Mouse (Mus musculus): ENCODE data around the gene Lrrn2. TPM values are rescaled to one million over a fixed set of nuclear protein-coding genes. Genes with fewer than 3 reads are reported as not detected.

Gene Lrrn2
- polyA plus RNA-seq, 1 experiment: not detected

DNA sequence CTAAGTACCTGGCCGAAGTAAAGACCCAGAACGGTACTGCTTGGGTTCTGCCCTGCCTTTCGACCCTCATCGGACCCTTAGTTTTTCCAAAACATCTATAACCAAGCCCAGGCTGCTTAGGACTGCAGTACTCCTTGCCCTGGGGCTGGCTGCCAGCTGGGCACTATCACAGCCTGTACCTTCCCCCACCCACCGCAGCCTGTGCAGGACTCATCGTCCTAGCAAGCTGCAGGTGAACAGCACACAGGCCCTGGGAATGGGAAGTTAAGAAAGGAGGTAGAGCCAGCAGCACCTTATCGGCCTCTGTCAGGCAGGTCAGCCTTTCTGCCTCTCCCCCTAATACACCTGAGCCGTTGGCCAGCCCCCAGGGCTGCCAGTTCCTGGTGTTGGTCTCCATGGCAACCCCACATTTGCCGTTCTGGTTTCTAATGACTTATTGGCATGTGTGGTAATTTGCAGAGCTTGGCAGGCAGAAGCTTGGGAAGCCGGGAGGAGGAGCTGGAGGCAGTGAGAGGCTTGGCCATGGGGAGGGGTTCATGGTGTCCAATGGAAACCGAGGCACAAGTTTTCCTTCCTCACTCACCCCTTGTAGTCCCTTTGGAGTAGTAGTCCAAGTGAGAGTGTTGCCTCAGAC is 10.2 kb downstream of the Lrrn2 start:
- Histone ChIP-seq H3K4me3 (replicated peaks; ENCODE audit: control insufficient read depth, low read depth, low read length) (no peak overlapping the region), H3K27ac (ENCODE audit: control insufficient read depth, insufficient read depth, low read depth, low read length, poor library complexity) (no peak overlapping the region), H3K4me1 (ENCODE audit: control insufficient read depth, insufficient read depth, low read length) (no peaks in the 10 kb centered on the region)
- WGBS: 64% methylated on average over 11 of the region's 11 CpGs
- TF ChIP-seq POLR2A (IDR thresholded peaks at IDR 0.05; ENCODE audit: borderline replicate concordance, control insufficient read depth, low read depth, low read length) (no peak), CTCF (IDR thresholded peaks at IDR 0.05; ENCODE audit: control insufficient read depth, insufficient read depth, low read length) (no peak)

DNA sequence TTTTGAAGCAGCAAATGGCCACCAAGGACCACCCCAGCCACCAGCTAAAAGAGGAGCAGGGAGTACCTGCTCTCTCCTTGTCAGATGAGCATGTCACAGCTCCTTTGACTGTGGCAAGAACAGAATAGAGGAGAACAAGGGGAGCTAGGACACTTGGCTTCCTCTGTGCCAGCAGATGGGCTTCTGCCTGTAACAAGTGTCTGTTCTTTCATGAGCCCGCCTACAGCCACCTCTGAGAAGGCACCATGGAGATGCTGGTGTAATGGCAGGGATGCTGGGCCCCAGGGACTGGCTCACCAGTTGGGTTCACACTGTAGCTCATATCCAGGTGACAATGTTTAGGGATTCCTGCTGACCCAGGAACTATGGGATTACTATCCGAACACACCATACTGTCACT is 12.0 kb downstream of the Lrrn2 start:
- H3K27ac ChIP-seq (ENCODE audit: control insufficient read depth, insufficient read depth, low read depth, low read length, poor library complexity): no peak overlapping the region
- TF ChIP-seq POLR2A (IDR thresholded peaks at IDR 0.05; ENCODE audit: borderline replicate concordance, control insufficient read depth, low read depth, low read length) (no peak), CTCF (IDR thresholded peaks at IDR 0.05; ENCODE audit: control insufficient read depth, insufficient read depth, low read length) (no peak)
- H3K4me1 ChIP-seq (ENCODE audit: control insufficient read depth, insufficient read depth, low read length): no peaks in the 10 kb centered on the region
- 37% methylated on average over 2 of the region's 2 CpGs for WGBS
- H3K4me3 ChIP-seq (replicated peaks; ENCODE audit: control insufficient read depth, low read depth, low read length): no peak overlapping the region

DNA sequence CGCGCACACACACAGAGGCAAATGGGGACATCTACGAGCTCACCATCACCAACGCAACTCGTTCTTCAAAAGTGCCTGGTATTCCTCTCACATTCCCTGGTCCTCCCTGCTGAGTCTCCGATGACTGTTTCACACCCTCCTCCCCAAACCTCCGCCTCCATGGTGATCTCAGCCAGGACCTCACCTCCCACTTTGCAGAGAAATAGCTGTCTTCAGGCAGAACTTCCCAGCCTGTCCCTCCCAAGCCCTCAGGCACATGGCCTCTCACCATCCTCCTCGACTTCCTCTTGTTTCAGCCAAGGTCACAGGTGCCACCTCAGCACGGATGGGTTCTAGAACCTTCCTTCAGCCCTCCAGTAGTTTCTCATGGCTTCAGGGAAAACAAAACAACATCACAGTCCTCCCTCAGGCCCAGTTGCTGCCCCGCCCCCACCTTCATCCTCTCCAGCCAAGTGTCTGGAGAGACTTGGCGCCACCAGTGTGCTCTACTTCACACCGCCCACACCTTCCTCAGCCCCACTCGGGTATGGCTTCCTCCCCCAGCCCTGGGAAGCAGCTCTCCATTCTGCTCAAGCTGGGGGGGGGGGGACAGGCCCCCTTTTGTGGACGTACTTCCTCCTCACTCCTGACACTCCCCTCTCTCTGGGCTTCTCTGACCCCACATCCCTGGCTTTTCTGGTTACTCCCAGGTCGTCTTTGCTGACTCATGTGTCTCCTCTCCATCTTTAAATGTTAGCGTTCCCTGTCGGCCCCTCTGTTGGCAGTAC is 13.4 kb downstream of the Lrrn2 start:
- no peak overlapping the region for H3K4me3 ChIP-seq (replicated peaks; ENCODE audit: control insufficient read depth, low read depth, low read length)
- H3K27ac ChIP-seq (ENCODE audit: control insufficient read depth, insufficient read depth, low read depth, low read length, poor library complexity): no peak overlapping the region
- 48% methylated on average over 17 of the region's 17 CpGs for WGBS
- H3K4me1 ChIP-seq (ENCODE audit: control insufficient read depth, insufficient read depth, low read length): no peaks in the 10 kb centered on the region
- TF ChIP-seq POLR2A (IDR thresholded peaks at IDR 0.05; ENCODE audit: borderline replicate concordance, control insufficient read depth, low read depth, low read length) (no peak), CTCF (IDR thresholded peaks at IDR 0.05; ENCODE audit: control insufficient read depth, insufficient read depth, low read length) (no peak)

DNA sequence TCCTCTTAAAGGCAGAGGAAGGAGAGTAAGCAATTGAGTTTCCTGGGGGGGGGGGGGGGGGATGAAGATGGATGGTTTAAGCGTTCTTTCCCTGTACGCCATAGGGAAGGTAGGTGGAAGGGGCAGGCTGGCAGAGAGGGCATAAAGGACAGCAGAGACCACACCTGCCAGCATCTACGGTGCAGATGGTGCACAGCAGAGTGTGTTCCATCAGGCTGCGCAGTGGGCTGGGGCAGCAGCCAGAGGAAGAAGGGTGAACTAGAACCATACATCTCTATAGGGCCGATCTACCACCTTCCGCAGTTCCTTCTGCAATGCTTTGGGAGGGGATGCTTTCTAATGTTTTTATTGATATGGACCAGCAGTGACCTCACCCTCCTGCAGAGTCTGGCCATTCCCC is 19.0 kb downstream of the Lrrn2 start:
- WGBS: 81% methylated on average over 6 of the region's 6 CpGs
- H3K27ac ChIP-seq (ENCODE audit: control insufficient read depth, insufficient read depth, low read depth, low read length, poor library complexity): no peak overlapping the region
- no peak overlapping the region for H3K4me3 ChIP-seq (replicated peaks; ENCODE audit: control insufficient read depth, low read depth, low read length)
- no peaks in the 10 kb centered on the region for H3K4me1 ChIP-seq (ENCODE audit: control insufficient read depth, insufficient read depth, low read length)
- TF ChIP-seq CTCF (IDR thresholded peaks at IDR 0.05; ENCODE audit: control insufficient read depth, insufficient read depth, low read length): no peak
- TF ChIP-seq POLR2A (IDR thresholded peaks at IDR 0.05; ENCODE audit: borderline replicate concordance, control insufficient read depth, low read depth, low read length): no peak

DNA sequence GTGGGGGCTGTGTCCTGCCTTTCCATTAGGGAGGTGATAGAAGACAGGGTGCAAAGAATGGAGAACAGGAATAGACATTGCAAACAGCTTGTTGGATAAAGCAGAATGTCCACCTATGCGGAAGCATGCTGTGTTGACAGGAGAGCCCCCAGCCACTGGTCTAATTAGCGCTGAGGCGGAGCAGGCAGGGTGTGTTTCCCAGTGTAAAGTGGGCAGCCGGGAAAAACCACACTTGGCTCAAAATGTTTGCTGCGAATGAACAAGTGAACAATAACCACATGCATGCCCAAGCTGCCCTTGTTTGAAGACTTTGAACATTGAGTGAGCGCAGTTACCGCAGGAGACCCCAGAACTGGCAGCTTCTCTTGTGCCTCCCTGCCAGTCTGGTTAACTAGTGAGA is 19.6 kb downstream of the Lrrn2 start:
- no peaks in the 10 kb centered on the region for H3K4me1 ChIP-seq (ENCODE audit: control insufficient read depth, insufficient read depth, low read length)
- H3K4me3 ChIP-seq (replicated peaks; ENCODE audit: control insufficient read depth, low read depth, low read length): no peak overlapping the region
- TF ChIP-seq POLR2A (IDR thresholded peaks at IDR 0.05; ENCODE audit: borderline replicate concordance, control insufficient read depth, low read depth, low read length) (no peak), CTCF (IDR thresholded peaks at IDR 0.05; ENCODE audit: control insufficient read depth, insufficient read depth, low read length) (no peak)
- WGBS: 82% methylated on average over 7 of the region's 7 CpGs
- H3K27ac ChIP-seq (ENCODE audit: control insufficient read depth, insufficient read depth, low read depth, low read length, poor library complexity): no peak overlapping the region

DNA sequence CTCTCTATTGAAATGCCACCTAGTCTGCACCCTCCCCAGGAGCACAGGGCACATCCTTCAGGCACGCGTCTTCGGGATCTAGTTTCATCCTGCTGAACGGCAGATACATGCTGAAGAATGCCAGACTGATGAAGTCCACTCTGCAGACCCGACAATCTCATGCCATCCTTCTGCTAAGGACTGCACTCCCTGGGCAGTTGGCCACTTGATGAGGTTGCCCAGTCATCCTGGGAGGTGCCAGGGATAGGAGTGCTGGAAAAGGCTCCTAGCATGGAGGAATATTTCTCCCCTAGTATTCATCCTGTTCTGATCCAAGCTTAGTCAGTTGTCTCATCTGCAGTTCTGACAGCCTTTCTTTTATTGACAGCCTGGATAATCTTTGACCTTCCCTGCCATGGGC is 20.9 kb downstream of the Lrrn2 start:
- TF ChIP-seq CTCF (IDR thresholded peaks at IDR 0.05; ENCODE audit: control insufficient read depth, insufficient read depth, low read length) (no peak), POLR2A (IDR thresholded peaks at IDR 0.05; ENCODE audit: borderline replicate concordance, control insufficient read depth, low read depth, low read length) (no peak)
- no peaks in the 10 kb centered on the region for H3K4me1 ChIP-seq (ENCODE audit: control insufficient read depth, insufficient read depth, low read length)
- H3K27ac ChIP-seq (ENCODE audit: control insufficient read depth, insufficient read depth, low read depth, low read length, poor library complexity): no peak overlapping the region
- WGBS: 82% methylated on average over 5 of the region's 5 CpGs
- no peak overlapping the region for H3K4me3 ChIP-seq (replicated peaks; ENCODE audit: control insufficient read depth, low read depth, low read length)

DNA sequence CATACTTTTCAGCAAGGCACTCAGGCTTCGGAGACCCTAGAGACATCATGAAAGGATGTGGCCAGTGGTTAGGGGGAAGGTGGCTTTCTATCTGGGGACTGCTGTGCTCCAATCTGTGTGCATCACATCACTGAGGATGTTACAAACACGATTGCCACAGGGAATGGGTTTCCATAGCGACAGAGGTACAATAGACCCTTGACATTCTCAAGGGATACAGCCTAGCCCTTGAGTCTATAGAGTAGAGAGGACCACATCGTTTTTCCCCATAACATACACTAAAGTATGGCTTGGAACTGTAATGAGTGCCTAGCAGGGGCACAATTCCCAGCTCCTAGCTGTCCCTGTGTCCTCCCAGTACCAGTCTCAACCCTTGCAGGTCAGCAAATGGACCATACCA is 23.4 kb downstream of the Lrrn2 start:
- WGBS: 59% methylated on average over 4 of the region's 4 CpGs
- no peaks in the 10 kb centered on the region for H3K4me1 ChIP-seq (ENCODE audit: control insufficient read depth, insufficient read depth, low read length)
- H3K4me3 ChIP-seq (replicated peaks; ENCODE audit: control insufficient read depth, low read depth, low read length): no peak overlapping the region
- no peak for TF ChIP-seq POLR2A (IDR thresholded peaks at IDR 0.05; ENCODE audit: borderline replicate concordance, control insufficient read depth, low read depth, low read length)
- no peak for TF ChIP-seq CTCF (IDR thresholded peaks at IDR 0.05; ENCODE audit: control insufficient read depth, insufficient read depth, low read length)
- H3K27ac ChIP-seq (ENCODE audit: control insufficient read depth, insufficient read depth, low read depth, low read length, poor library complexity): no peak overlapping the region

DNA sequence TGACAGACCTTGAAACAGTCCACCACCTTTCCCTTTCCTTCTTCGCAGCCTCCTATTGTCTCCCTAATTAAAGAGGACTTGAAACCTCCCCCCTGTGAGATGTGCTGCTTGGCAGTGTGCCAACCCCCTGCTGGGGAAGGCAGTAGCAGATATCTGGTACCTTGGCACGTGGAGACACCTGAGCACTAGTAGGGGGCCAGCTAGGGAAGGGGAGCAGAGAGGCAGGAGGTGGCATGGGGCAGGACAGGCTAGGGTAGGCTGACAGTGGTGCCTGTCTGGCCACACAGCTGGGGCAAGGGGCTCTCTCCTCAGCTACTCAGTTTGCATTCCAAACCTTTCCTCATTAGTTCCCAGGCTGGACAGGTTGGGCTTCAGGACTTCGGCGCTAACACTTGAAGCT is 29.0 kb downstream of the Lrrn2 start:
- WGBS: 69% methylated on average over 4 of the region's 4 CpGs
- no peak for TF ChIP-seq CTCF (IDR thresholded peaks at IDR 0.05; ENCODE audit: control insufficient read depth, insufficient read depth, low read length)
- TF ChIP-seq POLR2A (IDR thresholded peaks at IDR 0.05; ENCODE audit: borderline replicate concordance, control insufficient read depth, low read depth, low read length): no peak
- Histone ChIP-seq H3K27ac (ENCODE audit: control insufficient read depth, insufficient read depth, low read depth, low read length, poor library complexity) (no peak overlapping the region), H3K4me1 (ENCODE audit: control insufficient read depth, insufficient read depth, low read length) (no peaks in the 10 kb centered on the region), H3K4me3 (replicated peaks; ENCODE audit: control insufficient read depth, low read depth, low read length) (no peak overlapping the region)
